8 mouse cellular contexts compared by ENCODE assay signal in the genomic region with DNA sequence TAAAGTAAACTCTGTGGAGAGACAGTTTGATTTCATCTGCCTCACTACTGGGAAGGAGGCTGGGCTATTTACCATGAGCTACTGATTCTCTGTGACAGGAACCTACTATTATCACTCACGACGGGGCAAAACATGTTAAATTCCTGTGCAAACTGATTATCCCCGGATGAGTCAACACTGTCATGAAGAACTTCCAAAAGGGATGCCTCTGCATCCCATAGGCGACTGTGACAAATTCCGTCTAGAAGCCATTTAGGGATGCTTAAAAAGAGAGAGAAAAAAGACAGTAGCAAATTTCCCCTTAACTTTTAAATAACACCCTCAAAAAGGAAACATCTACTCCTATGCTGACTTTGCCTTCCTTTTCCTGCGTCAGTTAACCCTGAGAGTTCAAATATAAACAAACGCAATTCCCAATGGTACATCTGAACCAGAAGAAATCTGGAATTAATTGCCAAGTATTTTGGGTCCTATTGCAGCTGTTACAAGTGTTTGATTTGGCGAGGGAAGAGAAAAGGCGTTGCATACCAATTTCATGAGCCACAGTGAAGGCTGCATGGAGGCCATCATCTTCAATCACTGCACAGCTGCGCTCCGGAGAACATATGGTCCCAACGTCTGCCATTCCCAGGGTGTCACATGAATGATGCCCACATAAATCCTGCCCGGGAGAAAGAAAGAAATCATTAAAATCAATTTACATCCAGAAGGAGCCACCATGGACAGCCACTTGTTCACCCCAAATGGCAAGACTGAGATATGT. TPM values are rescaled to one million over a fixed set of nuclear protein-coding genes. Genes with fewer than 3 reads are reported as not detected.
A peak's percentile ranks its signal among the peaks of the same experiment; 100 is the strongest.
DNase-seq lines count a peak whose midpoint lies in the region; ATAC-seq and TF ChIP-seq lines count a peak whose summit lies in the region.

No protein-coding gene starts in this region.

- TF ChIP-seq CTCF in kidney, postnatal 0 days (IDR thresholded peaks at IDR 0.05; ENCODE audit: low read depth) = no peak

- H3K36me3 ChIP-seq in kidney, postnatal 0 days (ENCODE audit: insufficient read depth, low read length) = no peaks in the 10 kb centered on the region
- H3K36me3 ChIP-seq in neural tube, embryonic 15.5 days = no peaks in the 10 kb centered on the region

- no peaks in the 10 kb centered on the region for H3K27me3 ChIP-seq in kidney, postnatal 0 days (ENCODE audit: insufficient read depth, low read length)
- H3K27me3 ChIP-seq in neural tube, embryonic 15.5 days (replicated peaks) = no peaks in the 10 kb centered on the region

- H3K4me2 ChIP-seq in kidney, postnatal 0 days (ENCODE audit: low read length) = no peak overlapping the region
- H3K4me2 ChIP-seq in neural tube, embryonic 15.5 days = 0 out of 2 replicates have a peak overlapping the region, but pooled peaks have one; percentile 15

- H3K4me3 ChIP-seq in kidney, postnatal 0 days (replicated peaks; ENCODE audit: low read depth, low read length) = no peak overlapping the region
- no peak overlapping the region for H3K4me3 ChIP-seq in neural tube, embryonic 15.5 days (replicated peaks)

- WGBS in kidney, postnatal 0 days = 55% methylated on average over 13 of the region's 13 CpGs
- WGBS in neural tube, embryonic 15.5 days = 27% methylated on average over 13 of the region's 13 CpGs

- intact Hi-C loops in left cerebral cortex, postnatal 10 days (cut with DNase I) = no loop called here

- H3K9me3 ChIP-seq in kidney, postnatal 0 days (replicated peaks; ENCODE audit: low read length) = no peaks in the 10 kb centered on the region
- no peaks in the 10 kb centered on the region for H3K9me3 ChIP-seq in neural tube, embryonic 15.5 days (replicated peaks)

- H3K4me1 ChIP-seq in kidney, postnatal 0 days (replicated peaks; ENCODE audit: insufficient read depth, low read length) = no peaks in the 10 kb centered on the region
- H3K4me1 ChIP-seq in neural tube, embryonic 15.5 days = peaks cover 10% of the 10 kb centered on the region

- DNase-seq in kidney, postnatal 0 days (ENCODE audit: low spot score) = peak; percentile 72
- no peak for DNase-seq in kidney, adult 11 months
- peak; percentile 46 to 80 for DNase-seq in frontal cortex, postnatal 36 days (ENCODE audit: low spot score in 2 of 2)
- peak; percentile 24 to 47 for DNase-seq in left cerebral cortex, postnatal 10 days (ENCODE audit: extremely low spot score in 1 of 2, low spot score in 2 of 2)
- DNase-seq in adrenal gland, postnatal 14 days = no peak
- no peak for DNase-seq in gastrocnemius, postnatal 25 days

- ATAC-seq in kidney, postnatal 0 days (replicated peaks; ENCODE audit: low FRiP score, low read depth) = no peak
- peak; percentile 91 for ATAC-seq in neural tube, embryonic 15.5 days (ENCODE audit: low FRiP score)
- no peak for ATAC-seq in erythroid progenitor cell, adult 5-6 weeks (replicated peaks; ENCODE audit: low FRiP score, poor library complexity, severe bottlenecking)

- no peak overlapping the region for H3K27ac ChIP-seq in kidney, postnatal 0 days
- H3K27ac ChIP-seq in neural tube, embryonic 15.5 days (replicated peaks) = no peak overlapping the region

- no peak overlapping the region for H3K9ac ChIP-seq in kidney, postnatal 0 days (ENCODE audit: low read depth, low read length)
- no peak overlapping the region for H3K9ac ChIP-seq in neural tube, embryonic 15.5 days (replicated peaks)

RNA-seq across cellular contexts. Expression of a gene that starts 14.2 kb away (rescaled TPM):
- 5.9 and 6.4 TPM in 2 replicates for polyA plus RNA-seq in kidney, postnatal 0 days (2015; fragmentation: Nextera tagmentation; extraction: Ambion mirVana)
- 1 to 10 TPM; 1.8 to 2.0 TPM for total RNA-seq in left cerebral cortex, postnatal 10 days (2021)
- 4.8 and 5.0 TPM in 2 replicates for polyA plus RNA-seq in neural tube, embryonic 15.5 days (2015; fragmentation: Nextera tagmentation; extraction: Ambion mirVana)
- total RNA-seq in adrenal gland, postnatal 14 days (2021) = 9.7 and 10.2 TPM in 2 replicates
- 1 to 10 TPM; 5.8 to 7.2 TPM for total RNA-seq in gastrocnemius, postnatal 25 days (2021)
- total RNA-seq in erythroid progenitor cell, adult 5-6 weeks (2015; ENCODE audit: low replicate concordance) = not detected in 2 replicates
- total RNA-seq in erythroid progenitor cell, adult 5-6 weeks (2017; ENCODE audit: low replicate concordance) = 0.13 TPM in 1 of 2 replicates, not detected in the other

Comparison
In these comparisons a context has a peak if more than half of its experiments do, and no peak if none do; other contexts are left out.
1. DNase-seq: peak in kidney, postnatal 0 days (single experiment), frontal cortex, postnatal 36 days (2 of 2) and left cerebral cortex, postnatal 10 days (2 of 2); none in kidney, adult 11 months (single experiment), adrenal gland, postnatal 14 days (single experiment) and gastrocnemius, postnatal 25 days (single experiment).